Mouse (Mus musculus) MEL-GATA-1-ER (cell line): ENCODE results near the gene Serac1.
"Not testable (repeated sequence)": the region's sequence is repeated elsewhere in the genome, so short reads cannot be mapped to it uniquely, and the experiment has no call there.

Experiments
- DNase-seq: peaks from one replicate; pipeline ENCODE4 v3.0.0-alpha.2; 2012; ENCODE audit warnings: low read depth; ENCODE audit errors: extremely low read depth

Serac1 gene

GRCm38 (mm10) chr17:6066021-6066420, 13.5 kb downstream of the Serac1 start:
- DNase-seq: no peak

GRCm38 (mm10) chr17:6063532-6063931, 16.0 kb downstream of the Serac1 start:
- no peak for DNase-seq

GRCm38 (mm10) chr17:6062793-6063192, 16.7 kb downstream of the Serac1 start:
- no peak for DNase-seq

GRCm38 (mm10) chr17:6054934-6055355, 24.6 kb downstream of the Serac1 start:
- DNase-seq: peak; percentile 71

- DNase-seq: no peak
These were observed 26.7 kb downstream of the Serac1 start for GRCm38 (mm10) chr17:6052801-6053200.

GRCm38 (mm10) chr17:6037507-6037906, 42.0 kb downstream of the Serac1 start:
- no peak for DNase-seq

GRCm38 (mm10) chr17:6036872-6037271, 42.7 kb downstream of the Serac1 start:
- DNase-seq: no peak

- DNase-seq: no peak
These were observed 43.1 kb downstream of the Serac1 start for GRCm38 (mm10) chr17:6036458-6036857.

- no peak for DNase-seq
These were observed 43.9 kb downstream of the Serac1 start for GRCm38 (mm10) chr17:6035661-6036060.

- DNase-seq: no peak
These were observed 53.7 kb downstream of the Serac1 start for GRCm38 (mm10) chr17:6025831-6026230.

GRCm38 (mm10) chr17:6021374-6021789, 58.2 kb downstream of the Serac1 start:
- not testable (repeated sequence) for DNase-seq

GRCm38 (mm10) chr17:6020636-6021035, 58.9 kb downstream of the Serac1 start:
- DNase-seq: no peak

- DNase-seq: no peak
These were observed 59.8 kb downstream of the Serac1 start for GRCm38 (mm10) chr17:6019776-6020175.

GRCm38 (mm10) chr17:6018348-6018747, 61.2 kb downstream of the Serac1 start:
- DNase-seq: no peak

GRCm38 (mm10) chr17:6017268-6017667, 62.3 kb downstream of the Serac1 start:
- no peak for DNase-seq

- DNase-seq: no peak
These were observed 63.2 kb downstream of the Serac1 start for GRCm38 (mm10) chr17:6016213-6016780.

GRCm38 (mm10) chr17:6014985-6015384, 64.6 kb downstream of the Serac1 start:
- no peak for DNase-seq

GRCm38 (mm10) chr17:6013079-6013478, 66.5 kb downstream of the Serac1 start:
- DNase-seq: no peak

GRCm38 (mm10) chr17:6009606-6010005, 69.9 kb downstream of the Serac1 start:
- no peak for DNase-seq

- DNase-seq: no peak
These were observed 71.0 kb downstream of the Serac1 start for GRCm38 (mm10) chr17:6008590-6008989.

GRCm38 (mm10) chr17:6007902-6008301, 71.6 kb downstream of the Serac1 start:
- no peak for DNase-seq

- no peak for DNase-seq
These were observed 72.3 kb downstream of the Serac1 start for GRCm38 (mm10) chr17:6007101-6007780.
